Mouse (Mus musculus) liver, embryonic 12.5 days (tissue): ENCODE data around the gene Tubg1. TPM values are rescaled to one million over a fixed set of nuclear protein-coding genes. Genes with fewer than 3 reads are reported as not detected.

Source experiments
- ATAC-seq: fragments of 200-750 bp; cut with Nextera tagmentation; 2 replicates; pipeline ENCODE4 v1.8.0; 2017; ENCODE audit warnings: moderate number of reproducible peaks, mild to moderate bottlenecking, moderate library complexity
- H3K27ac ChIP-seq: fragments of 300-500 bp; sonication (generic); 2 replicates; pipeline ENCODE4 v1.5.1; 2016; ENCODE audit warnings: mild to moderate bottlenecking
- H3K27me3 ChIP-seq: fragments of 300-500 bp; sonication (generic); replicated peaks from 2 replicates; pipeline ENCODE4 v1.6.1; 2016; ENCODE audit warnings: mild to moderate bottlenecking, moderate library complexity
- H3K36me3 ChIP-seq: fragments of 300-500 bp; sonication (generic); 2 replicates; pipeline ENCODE4 v1.6.1; 2016; ENCODE audit warnings: mild to moderate bottlenecking, moderate library complexity
- H3K4me1 ChIP-seq: fragments of 300-500 bp; sonication (generic); 2 replicates; pipeline ENCODE4 v1.6.1; 2016
- H3K4me2 ChIP-seq: fragments of 300-500 bp; sonication (generic); 2 replicates; pipeline ENCODE4 v1.6.1; 2016; ENCODE audit warnings: mild to moderate bottlenecking, moderate library complexity
- H3K4me3 ChIP-seq: fragments of 300-500 bp; sonication (generic); 2 replicates; pipeline ENCODE4 v1.5.1; 2016; ENCODE audit warnings: mild to moderate bottlenecking, moderate library complexity
- H3K9ac ChIP-seq: fragments of 300-500 bp; sonication (generic); 2 replicates; pipeline ENCODE4 v1.6.1; 2016; ENCODE audit warnings: mild to moderate bottlenecking, moderate library complexity
- H3K9me3 ChIP-seq: fragments of 300-500 bp; sonication (generic); replicated peaks from 2 replicates; pipeline ENCODE4 v1.6.1; 2016; ENCODE audit warnings: mild to moderate bottlenecking, moderate library complexity
- whole genome bisulfite sequencing: fragments of 180-500 bp; shearing (Covaris S2); methylation state at CpG from one replicate; pipeline ENCODE4 v1.1.7; 2016; ENCODE audit not compliant: insufficient replicate concordance; 5-methylcytosine and 5-hydroxymethylcytosine counted together
- polyA plus RNA-seq: library from polyadenylated mRNA; unstranded; fragments of >200 nt; fragmentation: Nextera tagmentation; extraction: Ambion mirVana; gene quantifications from 2 replicates; pipeline ENCODE4 v1.2.1, GENCODE M21; 2016

Tubg1 gene
- polyA plus RNA-seq, 1 experiment from 2014 or later: 59.6 TPM

DNA sequence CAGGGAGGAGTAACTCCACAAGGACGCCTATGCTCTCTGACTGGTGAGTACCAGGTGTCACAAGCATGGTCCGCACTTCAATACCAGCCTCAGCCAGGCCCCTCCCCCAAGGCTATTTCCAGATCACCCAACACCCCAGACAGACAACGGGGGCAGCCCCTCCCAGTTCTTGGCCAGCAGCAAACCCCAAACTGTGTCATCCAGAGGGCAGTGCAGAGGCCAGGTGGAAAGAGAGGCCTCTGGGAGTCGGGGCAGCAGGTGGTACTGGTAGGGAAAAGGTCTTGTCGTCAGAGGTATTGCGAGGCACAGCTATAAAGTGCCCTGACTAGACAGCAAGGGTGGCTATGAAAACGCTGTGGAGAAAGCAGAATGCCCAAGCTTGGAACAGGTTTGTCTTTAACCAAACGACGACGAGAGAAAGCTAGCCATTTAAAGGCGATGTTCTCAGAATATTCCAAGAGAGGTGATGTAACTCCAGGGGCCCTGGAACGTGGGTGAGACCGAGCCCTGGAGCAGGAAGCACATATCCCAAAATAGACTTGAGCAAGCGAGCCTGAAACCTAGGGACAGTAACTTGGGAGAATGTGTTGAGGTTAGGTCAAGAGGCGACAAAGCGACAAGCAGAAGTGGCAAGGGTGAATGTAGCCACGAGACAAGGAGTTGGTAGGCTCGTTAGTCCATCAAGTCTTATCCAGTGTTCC is 10.5 kb downstream of the Tubg1 start:
- no peak overlapping the region for H3K27ac ChIP-seq
- H3K9ac ChIP-seq: no peak overlapping the region
- peaks cover 12% of the 10 kb centered on the region; the same call in 1 of the 2 replicates for H3K27me3 ChIP-seq
- H3K36me3 ChIP-seq: peaks cover 21% of the 10 kb centered on the region
- no peak overlapping the region for H3K4me3 ChIP-seq
- no peak for ATAC-seq
- H3K9me3 ChIP-seq: 0 out of 2 replicates have a peak, but pooled peaks cover 5% of the 10 kb centered on the region
- H3K4me2 ChIP-seq: peak overlapping the region; percentile 18; the same call in 1 of the 2 replicates
- whole genome bisulfite sequencing: 38% methylated on average over 18 of the region's 18 CpGs
- H3K4me1 ChIP-seq: peaks cover 18% of the 10 kb centered on the region

DNA sequence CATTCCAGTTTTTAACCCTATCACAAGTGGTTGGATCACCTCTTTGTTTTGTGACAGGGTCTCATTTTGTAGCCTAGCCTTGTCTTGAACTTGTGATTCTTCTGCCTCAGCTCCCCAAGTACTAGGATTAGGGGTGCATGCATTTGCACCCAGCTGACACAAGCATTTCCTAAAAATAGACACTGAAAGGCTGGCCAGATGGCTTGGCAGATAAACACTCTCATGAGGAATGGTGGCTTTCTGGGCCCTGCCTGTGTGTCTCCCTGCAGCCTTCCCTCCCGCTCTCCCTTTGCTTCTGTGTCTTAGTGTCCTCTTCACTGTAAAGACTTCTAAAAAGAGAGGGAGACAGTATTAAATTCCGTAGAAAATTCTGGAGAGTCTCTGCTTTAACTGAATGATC is 11.4 kb downstream of the Tubg1 start:
- Histone ChIP-seq H3K9ac (no peak overlapping the region), H3K4me3 (no peak overlapping the region), H3K27me3 (peaks cover 12% of the 10 kb centered on the region; the same call in 1 of the 2 replicates), H3K27ac (no peak overlapping the region), H3K9me3 (0 out of 2 replicates have a peak, but pooled peaks cover 5% of the 10 kb centered on the region), H3K4me2 (no peak overlapping the region), H3K4me1 (peaks cover 18% of the 10 kb centered on the region), H3K36me3 (peaks cover 11% of the 10 kb centered on the region)
- no peak for ATAC-seq
- WGBS: 60% methylated on average over 2 of the region's 2 CpGs

DNA sequence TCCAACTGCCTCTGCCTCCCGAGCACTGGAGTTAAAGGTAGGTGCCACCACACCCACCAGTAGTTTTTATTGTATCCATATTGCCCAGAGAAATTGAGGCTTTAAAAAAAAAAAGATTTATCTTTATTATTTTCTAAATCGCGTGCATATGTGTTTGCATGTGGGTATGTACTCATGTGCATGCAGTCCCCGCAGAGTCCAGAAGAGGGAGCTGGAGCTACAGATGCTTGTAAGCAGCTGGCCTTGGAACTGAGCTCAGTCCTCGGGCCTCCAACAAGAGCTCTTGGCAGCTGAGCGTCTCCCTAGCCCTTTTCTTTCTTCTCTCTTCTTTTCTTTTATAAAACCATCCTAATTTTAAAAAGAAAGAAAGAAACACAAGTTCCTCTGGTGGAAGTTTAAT is 12.0 kb downstream of the Tubg1 start:
- ATAC-seq: no peak
- H3K4me2 ChIP-seq: no peak overlapping the region
- 73% methylated on average over 6 of the region's 6 CpGs for WGBS

DNA sequence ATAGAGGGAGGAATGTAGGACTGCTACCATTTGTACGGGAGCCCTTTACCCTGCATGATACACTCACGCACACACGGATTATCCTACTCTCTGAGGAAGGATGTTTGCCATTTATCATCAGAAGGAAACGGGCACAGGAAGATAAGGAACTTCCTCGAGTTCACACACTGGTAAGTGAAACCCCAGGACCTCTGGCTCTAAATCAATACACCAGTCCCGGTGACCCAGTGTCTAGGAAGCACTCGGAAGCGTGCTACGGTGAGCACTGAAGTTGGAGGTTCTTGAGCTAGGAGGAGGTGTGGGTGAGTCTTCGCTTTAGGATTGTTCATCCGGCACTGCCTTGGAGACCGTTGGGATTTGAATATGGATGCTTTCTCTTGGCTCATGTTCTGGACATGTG is 13.3 kb downstream of the Tubg1 start:
- no peaks in the 10 kb centered on the region for H3K9me3 ChIP-seq
- no peak overlapping the region for H3K9ac ChIP-seq
- no peak overlapping the region for H3K27ac ChIP-seq
- H3K4me2 ChIP-seq: no peak overlapping the region
- peaks cover 18% of the 10 kb centered on the region for H3K4me1 ChIP-seq
- no peak overlapping the region for H3K4me3 ChIP-seq
- H3K27me3 ChIP-seq: peaks cover 18% of the 10 kb centered on the region; the same call in 1 of the 2 replicates
- H3K36me3 ChIP-seq: no peaks in the 10 kb centered on the region
- no peak for ATAC-seq
- 29% methylated on average over 12 of the region's 12 CpGs for WGBS

More for the DNA sequence above, 12.0 kb downstream of the Tubg1 start:
- Histone ChIP-seq H3K27ac (no peak overlapping the region), H3K9ac (no peak overlapping the region), H3K9me3 (0 out of 2 replicates have a peak, but pooled peaks cover 5% of the 10 kb centered on the region), H3K36me3 (peaks cover 6% of the 10 kb centered on the region), H3K4me1 (peaks cover 18% of the 10 kb centered on the region), H3K4me3 (no peak overlapping the region), H3K27me3 (peaks cover 12% of the 10 kb centered on the region; the same call in 1 of the 2 replicates)

DNA sequence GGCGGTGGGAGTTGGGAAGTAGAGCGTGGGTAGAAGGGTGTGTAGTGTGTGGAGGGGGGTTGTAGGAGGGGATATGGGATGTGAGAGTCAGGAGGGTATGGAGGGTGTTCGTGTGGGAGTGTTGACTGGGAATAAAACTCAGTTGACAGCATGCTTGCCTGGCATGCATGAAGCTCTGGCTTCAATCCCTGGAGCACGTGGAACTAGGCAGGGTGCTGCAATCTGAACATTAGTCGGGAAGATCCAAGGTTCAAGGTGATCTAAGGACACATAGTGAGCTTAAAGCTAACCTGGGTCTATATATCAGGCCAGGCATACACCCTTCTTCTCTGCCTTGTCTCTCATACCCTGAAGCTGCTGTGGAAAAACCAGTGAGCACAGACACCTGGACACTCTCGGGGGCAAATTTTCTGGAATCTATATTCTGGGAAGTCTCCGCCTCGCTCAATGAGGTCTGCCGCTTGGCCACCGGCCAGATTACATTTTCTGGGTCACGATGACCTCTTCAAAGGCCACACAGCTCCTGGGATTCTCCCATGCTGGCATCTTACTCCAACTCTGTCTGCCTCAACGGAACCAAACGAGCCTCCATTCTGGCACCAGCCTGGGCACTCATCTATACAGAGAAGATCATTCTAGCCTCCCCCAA is 14.6 kb downstream of the Tubg1 start:
- no peak overlapping the region for H3K27ac ChIP-seq
- WGBS: 68% methylated on average over 13 of the region's 13 CpGs
- no peak overlapping the region for H3K9ac ChIP-seq
- ATAC-seq: no peak
- peaks cover 23% of the 10 kb centered on the region for H3K27me3 ChIP-seq
- no peaks in the 10 kb centered on the region for H3K9me3 ChIP-seq
- H3K4me2 ChIP-seq: no peak overlapping the region
- no peak overlapping the region for H3K4me3 ChIP-seq
- H3K4me1 ChIP-seq: peaks cover 23% of the 10 kb centered on the region
- no peaks in the 10 kb centered on the region for H3K36me3 ChIP-seq

DNA sequence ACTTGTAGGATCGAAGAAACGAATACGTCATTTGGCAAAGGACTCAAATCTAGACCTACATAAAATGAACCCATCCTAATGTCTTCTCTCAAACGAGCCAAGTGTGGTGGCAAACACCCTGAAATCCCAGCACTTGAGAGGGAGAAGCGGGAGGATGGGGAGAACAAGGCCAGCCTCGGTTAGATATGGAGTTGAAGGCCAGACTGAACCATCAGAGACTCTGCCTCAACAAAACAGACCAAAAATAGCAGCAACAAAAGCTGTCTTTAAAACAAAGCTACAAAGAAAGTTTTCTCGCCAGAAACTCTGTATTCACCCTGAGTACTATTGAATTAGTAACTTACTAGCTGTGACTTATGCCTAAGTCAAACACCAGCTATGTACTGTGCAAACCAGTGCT is 17.3 kb downstream of the Tubg1 start:
- 69% methylated on average over 7 of the region's 7 CpGs for WGBS

DNA sequence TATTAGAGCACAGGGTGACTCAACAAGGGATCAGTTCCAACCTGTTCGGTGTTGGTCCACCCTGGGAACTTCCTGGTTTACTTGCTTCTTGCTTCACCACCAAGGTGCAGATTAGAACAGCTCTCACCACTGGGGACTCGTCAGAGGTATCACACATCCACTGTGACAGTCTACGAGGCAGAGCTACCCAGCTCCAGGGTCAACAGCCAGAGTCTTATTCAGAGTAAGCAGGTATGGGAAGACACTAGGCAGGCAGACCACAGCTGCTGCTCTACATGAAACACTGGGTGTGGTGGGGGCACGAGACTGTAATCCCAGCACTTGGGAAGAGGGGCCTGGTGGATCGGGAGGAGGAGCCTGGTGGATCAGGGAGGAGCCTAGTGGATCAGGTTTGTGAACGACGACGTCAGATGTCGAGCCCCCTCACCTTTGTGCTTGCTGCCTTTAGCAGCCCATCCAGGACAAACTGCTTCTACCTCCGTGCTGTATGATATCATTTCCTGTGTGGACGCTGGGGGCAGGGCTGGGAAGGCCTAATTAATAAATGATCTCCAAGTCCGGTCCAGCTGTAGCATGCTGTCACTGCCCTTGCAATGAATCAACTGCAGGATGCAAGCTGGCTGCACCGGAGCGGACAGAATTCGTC is 18.9 kb downstream of the Tubg1 start:
- Histone ChIP-seq H3K9me3 (no peaks in the 10 kb centered on the region), H3K4me2 (peak overlapping the region; percentile 21), H3K36me3 (no peaks in the 10 kb centered on the region), H3K4me1 (0 out of 2 replicates have a peak, but pooled peaks cover 5% of the 10 kb centered on the region), H3K27ac (no peak overlapping the region), H3K9ac (no peak overlapping the region), H3K4me3 (no peak overlapping the region), H3K27me3 (peaks cover 59% of the 10 kb centered on the region)
- no peak for ATAC-seq
- 29% methylated on average over 15 of the region's 15 CpGs for WGBS

More for the DNA sequence above, 17.3 kb downstream of the Tubg1 start:
- no peaks in the 10 kb centered on the region for H3K9me3 ChIP-seq
- H3K4me2 ChIP-seq: no peak overlapping the region
- H3K4me3 ChIP-seq: no peak overlapping the region
- no peak overlapping the region for H3K9ac ChIP-seq
- H3K27ac ChIP-seq: no peak overlapping the region
- no peak for ATAC-seq
- H3K4me1 ChIP-seq: 0 out of 2 replicates have a peak, but pooled peaks cover 5% of the 10 kb centered on the region
- no peaks in the 10 kb centered on the region for H3K36me3 ChIP-seq
- H3K27me3 ChIP-seq: peaks cover 48% of the 10 kb centered on the region

DNA sequence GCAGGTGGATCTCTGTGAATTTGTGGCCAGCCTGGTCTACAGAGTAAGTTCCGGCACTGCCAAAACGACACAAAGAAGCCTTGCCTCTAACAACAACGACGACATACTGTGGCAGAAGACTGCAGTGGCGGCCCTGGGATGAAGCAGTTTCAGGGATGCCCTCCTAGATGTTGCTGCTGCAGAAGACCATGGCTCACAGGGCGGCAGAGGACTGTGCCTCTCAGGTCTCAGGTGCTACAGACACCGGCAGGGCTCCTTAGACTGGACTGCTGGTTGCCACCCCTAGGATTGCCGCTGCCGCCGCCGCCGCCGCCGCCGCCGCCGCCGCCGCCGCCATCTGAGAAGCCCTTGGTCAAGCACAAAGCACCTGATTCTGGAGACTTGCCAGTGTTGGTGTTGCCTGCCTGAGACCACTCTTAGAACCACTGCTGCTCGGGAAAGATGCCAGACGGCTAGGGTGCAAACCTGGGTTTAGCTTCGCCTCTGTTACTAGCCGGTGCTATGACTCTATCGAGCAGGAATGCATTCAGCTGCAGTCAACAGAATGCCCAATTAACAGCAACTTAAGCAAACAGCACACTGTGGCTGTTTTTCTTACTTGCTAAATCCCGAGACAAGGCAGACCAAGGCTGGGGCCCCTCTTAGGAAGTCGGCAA is 20.6 kb downstream of the Tubg1 start:
- WGBS: 26% methylated on average over 27 of the region's 27 CpGs
- no peak for ATAC-seq
- no peaks in the 10 kb centered on the region for H3K36me3 ChIP-seq
- H3K27ac ChIP-seq: no peak overlapping the region
- 0 out of 2 replicates have a peak, but pooled peaks cover 5% of the 10 kb centered on the region for H3K4me1 ChIP-seq
- peak overlapping the region; percentile 40 for H3K4me2 ChIP-seq
- H3K9me3 ChIP-seq: no peaks in the 10 kb centered on the region
- H3K27me3 ChIP-seq: peaks cover 59% of the 10 kb centered on the region
- 0 out of 2 replicates have a peak overlapping the region, but pooled peaks have one; percentile 1 for H3K9ac ChIP-seq
- peak overlapping the region; percentile 8; the same call in 1 of the 2 replicates for H3K4me3 ChIP-seq

DNA sequence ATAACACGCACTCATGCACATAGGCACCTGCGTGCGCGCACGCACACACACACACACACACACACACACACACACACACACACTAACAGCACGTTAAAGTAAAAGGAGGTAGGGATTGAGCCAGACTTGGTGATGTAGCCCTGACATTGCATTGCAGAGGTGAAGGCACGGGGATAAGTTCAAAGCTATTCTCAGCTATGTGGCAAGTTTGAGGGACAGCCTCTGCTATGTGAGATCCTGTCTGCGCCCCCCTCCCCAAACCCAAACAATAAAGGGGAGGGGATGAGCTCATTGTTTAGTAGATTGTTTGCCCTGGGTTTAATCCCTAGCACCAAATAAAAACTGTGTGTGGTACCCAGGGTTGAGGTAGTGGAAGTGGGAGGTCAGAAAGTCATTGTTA is 21.4 kb downstream of the Tubg1 start:
- peaks cover 59% of the 10 kb centered on the region for H3K27me3 ChIP-seq
- H3K27ac ChIP-seq: no peak overlapping the region
- 71% methylated on average over 8 of the region's 8 CpGs for WGBS
- no peak for ATAC-seq
- 0 out of 2 replicates have a peak, but pooled peaks cover 5% of the 10 kb centered on the region for H3K4me1 ChIP-seq
- no peaks in the 10 kb centered on the region for H3K36me3 ChIP-seq
- no peaks in the 10 kb centered on the region for H3K9me3 ChIP-seq
- H3K4me3 ChIP-seq: no peak overlapping the region
- no peak overlapping the region for H3K9ac ChIP-seq
- H3K4me2 ChIP-seq: no peak overlapping the region

DNA sequence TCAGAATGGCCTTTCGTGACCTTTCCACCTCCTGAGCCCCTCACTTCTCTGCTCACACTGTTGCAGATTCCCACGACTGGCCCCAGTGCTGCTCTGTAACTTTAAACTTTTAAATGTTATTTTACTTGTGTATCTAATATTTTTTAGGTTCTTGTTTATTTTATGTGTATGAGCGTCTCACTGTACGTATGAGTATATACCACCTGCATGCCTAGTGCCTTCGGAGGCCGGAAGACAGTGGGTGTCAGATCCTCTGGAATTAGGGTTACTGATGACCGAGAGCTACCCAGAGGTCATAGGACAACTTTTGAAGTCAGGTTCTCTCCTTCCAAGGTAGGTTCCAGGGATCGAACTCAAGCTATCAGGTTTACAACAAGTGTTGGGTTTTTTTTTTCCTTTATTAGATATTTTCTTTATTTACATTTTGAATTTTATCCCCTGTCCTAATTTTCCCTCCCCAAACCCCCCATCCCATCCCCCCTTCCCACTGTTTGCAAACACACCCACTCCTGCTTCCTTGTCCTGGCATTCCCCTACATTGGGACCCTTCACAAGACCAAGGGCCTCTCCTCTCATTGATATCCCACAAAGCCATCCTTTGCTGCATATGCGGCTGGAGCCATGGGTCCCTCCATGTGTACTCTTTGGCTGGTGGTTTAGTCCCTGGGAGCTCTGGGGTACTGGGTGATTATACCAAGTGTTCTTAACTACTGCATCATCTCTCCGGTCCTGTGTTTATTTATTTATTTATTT is 22.7 kb downstream of the Tubg1 start:
- Histone ChIP-seq H3K4me3 (no peak overlapping the region), H3K4me1 (0 out of 2 replicates have a peak, but pooled peaks cover 5% of the 10 kb centered on the region), H3K4me2 (no peak overlapping the region), H3K9me3 (no peaks in the 10 kb centered on the region), H3K27me3 (peaks cover 56% of the 10 kb centered on the region), H3K36me3 (no peaks in the 10 kb centered on the region), H3K9ac (no peak overlapping the region), H3K27ac (no peak overlapping the region)
- 79% methylated on average over 10 of the region's 10 CpGs for WGBS
- no peak for ATAC-seq
